Mouse (Mus musculus): ENCODE measurements around the gene Arfgef2. TPM values are rescaled to one million over a fixed set of nuclear protein-coding genes. Genes with fewer than 3 reads are reported as not detected.

Gene Arfgef2
- total RNA-seq, 2 experiments from 2014 or later = 59.0 to 59.3 TPM

Other genes with a start within 250 kb of the Arfgef2 start
- gene Prex1, start 91.8 kb upstream of the Arfgef2 start, total RNA-seq (2021) = 100 to 1,000 TPM; 104 to 114 TPM
- gene Trp53rkb, start 13.1 kb upstream of the Arfgef2 start, total RNA-seq (2021) = 1 to 10 TPM; 5.7 to 6.5 TPM
- gene Cse1l, start 100.5 kb downstream of the Arfgef2 start, total RNA-seq (2021) = 10 to 100 TPM; 51.4 to 54.9 TPM
- gene Stau1, start 190.7 kb downstream of the Arfgef2 start, total RNA-seq (2021) = 10 to 100 TPM; 62.9 to 70.6 TPM
- 10 to 100 TPM; 26.0 to 39.1 TPM for gene Ddx27, start 209.6 kb downstream of the Arfgef2 start, total RNA-seq (2021)

Data from left cerebral cortex, postnatal 36 days (tissue).